Mouse (Mus musculus): ENCODE results near the gene Abhd18. TPM values are rescaled to one million over a fixed set of nuclear protein-coding genes. Genes with fewer than 3 reads are reported as not detected.

The Abhd18 gene
- polyA plus RNA-seq (2012; rRNA removed): 1.1 and 1.9 TPM in 2 replicates

DNA sequence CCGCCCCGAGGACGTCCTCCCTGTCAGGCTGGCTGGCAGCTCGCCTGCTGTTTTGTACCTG, at the start of gene Abhd18:
Gene Abhd18 (plus strand): TSS at position 14 of the 61 bp plus-strand sequence.

DNA sequence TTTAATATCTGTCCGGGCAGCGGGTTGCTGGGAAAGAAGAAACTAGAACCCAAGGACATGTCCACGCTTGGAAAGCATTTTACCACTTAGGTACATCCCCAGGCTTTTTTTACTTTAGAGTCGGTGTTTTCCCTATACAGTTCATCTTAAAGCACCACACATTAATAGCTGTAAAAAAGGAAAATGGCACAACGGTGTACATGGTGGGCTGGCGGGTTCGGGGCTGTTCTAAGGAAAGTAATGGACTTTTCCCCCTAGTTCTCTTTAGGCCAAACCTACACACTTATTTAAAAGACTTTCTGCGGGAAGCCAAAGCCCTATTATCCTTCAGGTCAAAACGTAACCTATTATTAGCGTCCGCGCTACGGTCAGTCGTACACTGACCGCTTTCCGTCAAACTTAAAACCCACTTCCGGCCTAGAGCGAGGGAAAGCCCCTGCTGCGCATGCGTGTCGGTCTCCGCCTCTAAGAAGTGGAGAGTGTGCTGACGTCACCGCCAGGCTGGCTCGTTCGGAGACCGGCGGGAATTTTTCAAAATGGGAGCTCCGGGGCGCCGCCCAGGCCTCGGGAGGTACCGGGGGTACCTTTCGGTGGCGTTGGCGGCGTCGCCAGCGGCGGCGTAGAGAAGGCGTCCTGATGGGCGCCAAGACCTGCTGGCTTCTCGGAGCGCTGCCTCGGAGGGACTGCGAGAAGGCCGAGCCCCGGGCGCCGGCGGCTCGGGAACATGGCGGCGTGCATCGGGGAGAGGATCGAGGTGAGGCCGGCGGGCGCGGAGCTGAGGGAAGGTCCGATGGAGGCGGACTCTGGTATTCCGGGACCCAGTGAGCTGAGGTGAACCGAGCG, 47.0 kb upstream of the Abhd18 start, which contains the start of gene Plk4:
Gene Plk4 (plus strand): TSS at position 490 of the 843 bp plus-strand sequence.

DNA sequence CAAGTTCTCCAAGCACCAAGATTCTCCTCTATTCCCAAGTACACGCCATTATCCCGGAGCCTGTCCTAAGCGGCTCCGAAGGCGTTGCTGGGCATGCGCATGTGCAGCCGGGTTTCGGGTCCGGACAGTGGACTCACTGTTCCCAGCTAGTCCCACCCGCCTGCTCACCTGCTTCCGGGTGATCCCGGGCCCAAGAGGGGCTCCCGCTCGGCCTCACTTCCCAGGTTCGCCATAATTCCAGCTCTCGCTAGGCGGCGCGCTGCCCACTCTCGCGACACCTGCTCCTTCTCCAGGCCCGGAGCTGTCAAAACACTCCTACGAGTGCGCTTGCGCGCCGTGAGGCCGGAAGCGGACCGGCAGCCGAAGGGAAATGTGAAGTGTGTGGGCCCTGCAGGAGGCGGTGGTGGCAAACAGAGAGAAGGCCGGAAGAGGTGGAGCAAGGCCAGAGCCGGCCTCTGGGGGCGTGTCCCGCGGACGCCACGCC, 255 bp upstream of the Abhd18 start, which contains the start of gene Mfsd8:
Gene Mfsd8 (minus strand): TSS at position 414 of the 484 bp plus-strand sequence.

DNA sequence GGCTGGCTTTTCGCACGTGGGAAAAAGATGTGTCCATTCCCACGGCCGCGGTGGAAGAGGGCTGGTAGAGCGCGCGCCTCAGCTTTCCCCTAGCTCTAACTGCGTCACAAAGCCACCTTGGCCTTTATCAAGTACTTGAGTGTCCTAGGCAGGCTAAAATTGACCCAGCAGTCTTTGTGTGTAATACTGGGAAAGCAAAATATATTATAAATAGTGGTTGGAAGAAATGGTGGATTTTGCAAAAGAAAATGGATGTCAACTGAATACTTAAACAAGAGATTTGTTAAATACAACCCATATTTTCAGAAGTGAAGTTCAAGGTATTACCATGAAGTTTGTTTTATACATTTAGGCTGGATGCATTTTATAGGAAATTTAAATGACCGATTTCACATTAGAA, 55.7 kb downstream of the Abhd18 start, which contains the start of gene 1700034I23Rik:
Gene 1700034I23Rik (minus strand): TSS at position 101 of the 400 bp plus-strand sequence.

DNA sequence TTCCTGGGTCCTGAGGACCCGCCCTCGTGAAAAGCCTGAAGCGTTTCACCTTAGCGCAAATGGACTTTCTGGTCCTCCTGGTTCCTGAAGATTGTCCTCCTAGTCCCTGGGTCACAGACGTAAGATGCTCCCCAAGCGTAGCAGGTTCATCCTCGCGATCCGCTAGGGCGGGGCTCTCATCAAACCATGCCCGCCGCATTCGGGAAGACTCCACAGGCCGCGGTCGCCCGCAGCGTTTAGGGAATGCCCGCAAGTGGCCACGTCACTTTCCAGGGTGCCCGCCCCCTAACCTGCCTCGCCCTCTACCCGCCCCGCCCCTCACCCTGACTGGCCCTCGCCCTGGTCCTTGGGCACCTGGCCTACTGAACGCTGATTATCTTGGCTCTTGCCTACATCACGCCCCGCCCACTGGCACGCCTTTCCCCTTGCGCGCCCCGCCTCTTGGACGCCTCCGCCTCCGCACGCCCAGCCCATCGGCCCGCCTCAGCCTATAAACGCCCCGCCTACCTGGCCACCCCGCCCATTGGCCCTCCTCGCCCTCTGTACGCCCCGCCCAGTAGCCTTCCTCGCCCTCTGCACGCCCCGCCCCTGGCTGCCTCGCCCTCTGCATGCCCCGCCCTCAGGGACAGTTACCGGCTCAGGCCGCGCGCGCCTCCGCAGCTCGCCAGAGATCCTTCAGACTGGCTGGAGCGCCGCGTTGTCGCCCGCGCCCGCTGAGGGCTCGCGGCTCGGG, 102.6 kb downstream of the Abhd18 start, which contains the start of gene Larp1b:
Gene Larp1b (plus strand): TSS at position 659 of the 733 bp plus-strand sequence.

Other genes starting within 250 kb of the Abhd18 start
- gene Slc25a31, start 138.1 kb upstream of the Abhd18 start, polyA plus RNA-seq (2012; rRNA removed): 0.46 and 0.51 TPM in 2 replicates
- gene Hspa4l, start 102.5 kb upstream of the Abhd18 start, polyA plus RNA-seq (2012; rRNA removed): 22.6 and 37.6 TPM in 2 replicates
- gene Plk4, start 47.0 kb upstream of the Abhd18 start, polyA plus RNA-seq (2012; rRNA removed): 2.9 and 4.4 TPM in 2 replicates
- gene Mfsd8, start 84 bp upstream of the Abhd18 start, polyA plus RNA-seq (2012; rRNA removed): 1.6 TPM in 2 replicates
- gene 1700034I23Rik, start 55.6 kb downstream of the Abhd18 start, polyA plus RNA-seq (2012; rRNA removed): not detected in 2 replicates
- gene Larp1b, start 102.9 kb downstream of the Abhd18 start, polyA plus RNA-seq (2012; rRNA removed): 7.3 and 11.0 TPM in 2 replicates
- 27.7 and 40.0 TPM in 2 replicates for gene Pgrmc2, start 236.1 kb downstream of the Abhd18 start, polyA plus RNA-seq (2012; rRNA removed)